Mouse (Mus musculus) naive thymus-derived CD4-positive, alpha-beta T cell, adult 2 months (primary cell): ENCODE measurements around the gene Ric3.

Experiments
- DNase-seq: peaks from one replicate; pipeline ENCODE4 v3.0.0-alpha.2; 2011; ENCODE audit warnings: low read depth

Gene Ric3

DNA sequence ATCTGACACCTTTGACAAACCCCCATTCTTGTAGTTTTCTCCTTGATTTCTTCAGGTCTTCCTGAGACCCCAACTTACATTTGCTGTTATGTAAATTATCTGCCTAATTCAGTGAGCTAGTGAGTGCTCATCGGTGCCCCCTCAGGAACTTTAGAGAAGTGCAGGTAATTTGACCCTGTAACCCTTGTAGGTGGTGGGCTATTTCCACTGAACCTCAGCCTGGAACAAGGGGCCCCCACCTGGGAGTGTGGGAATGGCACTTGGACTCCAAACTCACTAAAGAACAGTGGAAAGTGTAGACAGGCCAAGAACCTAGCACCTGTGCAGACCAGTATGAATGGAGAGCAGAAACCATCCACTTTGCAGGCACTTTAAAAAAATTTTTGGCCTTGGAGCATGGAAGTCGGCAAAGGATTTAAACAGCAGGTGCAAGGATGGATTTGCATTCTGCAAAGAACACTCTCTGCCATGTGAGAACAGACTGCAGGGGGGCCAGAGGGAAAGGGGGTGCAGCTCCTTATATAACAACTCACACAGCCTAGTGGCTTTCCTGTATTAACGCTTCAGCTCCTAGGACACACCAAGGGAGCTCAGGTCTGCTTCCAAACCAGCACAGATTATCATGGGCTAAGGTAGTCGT lies 82.7 kb downstream of the Ric3 start:
- peak; percentile 3 for DNase-seq

DNA sequence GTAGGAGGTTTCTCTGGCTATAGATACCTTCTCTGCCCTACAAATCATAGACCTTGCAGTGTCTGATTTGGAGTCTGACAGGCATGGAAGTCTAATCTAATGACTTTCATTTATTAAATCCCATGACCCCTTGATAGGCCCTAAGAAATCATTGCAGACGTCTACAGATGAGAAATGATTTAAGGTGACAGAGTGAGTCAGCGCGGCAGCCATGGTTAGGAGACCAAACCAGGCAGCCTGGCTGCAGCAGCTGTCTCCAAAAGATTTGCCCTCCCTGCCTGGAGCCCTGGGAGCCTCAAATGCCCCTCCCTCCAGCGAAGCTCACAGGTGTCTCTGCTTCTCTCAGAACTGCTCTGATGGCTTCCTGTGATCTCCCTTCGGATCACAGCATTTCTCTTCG lies 87.0 kb downstream of the Ric3 start:
- DNase-seq: no peak

DNA sequence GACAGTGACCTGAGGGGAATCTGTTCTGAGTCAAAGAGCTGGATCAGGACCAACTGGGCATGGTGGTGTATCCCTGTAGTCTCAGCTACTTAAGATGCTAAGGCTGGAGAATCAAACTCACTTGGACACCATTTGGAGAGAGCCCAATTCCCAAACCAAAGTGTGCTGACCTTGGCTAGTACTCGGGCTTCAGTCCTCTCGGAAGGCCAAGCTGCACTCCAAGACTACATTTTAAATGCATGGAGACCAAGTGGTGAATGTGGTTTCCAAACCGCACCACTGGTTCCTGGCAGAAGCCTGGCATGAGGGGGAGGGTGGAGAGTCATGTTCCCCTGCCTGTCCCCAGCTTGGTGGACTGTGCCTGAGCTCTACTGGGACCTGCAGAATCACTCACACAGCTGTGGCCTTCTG lies 89.2 kb downstream of the Ric3 start:
- DNase-seq: no peak

DNA sequence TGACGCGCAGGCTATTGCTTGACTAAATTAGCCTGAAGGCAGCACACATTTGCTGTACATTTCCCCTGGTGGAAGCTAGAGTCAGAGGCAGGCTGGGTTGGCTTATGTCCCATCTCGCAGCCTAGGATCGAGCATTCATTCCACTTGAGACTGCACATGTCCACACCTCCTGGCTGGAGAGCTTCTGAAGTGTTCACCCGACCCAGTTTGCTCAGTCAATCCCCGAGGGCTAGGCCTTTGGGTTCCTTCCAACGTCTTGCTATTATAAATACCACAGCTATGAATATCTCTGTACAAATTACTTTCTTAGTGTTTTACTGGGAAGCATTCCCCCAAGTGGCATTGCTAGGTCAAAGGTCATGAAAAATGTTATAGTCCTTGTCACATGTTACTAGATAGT lies 89.9 kb downstream of the Ric3 start:
- no peak for DNase-seq

DNA sequence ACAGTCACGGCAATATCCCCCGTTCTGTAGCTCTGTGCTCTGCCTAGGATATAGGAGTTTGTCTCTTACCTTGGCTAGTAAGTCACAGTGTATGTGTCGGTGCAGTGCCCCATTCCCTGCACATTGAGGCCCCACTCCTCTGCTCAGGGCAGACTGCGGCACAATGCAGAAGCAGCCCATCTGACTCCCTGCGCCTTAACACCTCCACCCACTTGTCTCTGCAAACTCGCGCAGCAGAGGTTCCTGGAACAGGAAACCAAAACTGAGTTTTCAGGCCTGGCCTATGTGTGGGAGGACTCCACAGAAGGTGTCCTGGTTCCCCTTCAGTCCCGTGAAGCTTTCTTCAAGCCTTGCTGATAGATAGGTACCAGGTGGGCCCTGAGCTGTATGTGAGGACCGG lies 91.9 kb downstream of the Ric3 start:
- DNase-seq: no peak

DNA sequence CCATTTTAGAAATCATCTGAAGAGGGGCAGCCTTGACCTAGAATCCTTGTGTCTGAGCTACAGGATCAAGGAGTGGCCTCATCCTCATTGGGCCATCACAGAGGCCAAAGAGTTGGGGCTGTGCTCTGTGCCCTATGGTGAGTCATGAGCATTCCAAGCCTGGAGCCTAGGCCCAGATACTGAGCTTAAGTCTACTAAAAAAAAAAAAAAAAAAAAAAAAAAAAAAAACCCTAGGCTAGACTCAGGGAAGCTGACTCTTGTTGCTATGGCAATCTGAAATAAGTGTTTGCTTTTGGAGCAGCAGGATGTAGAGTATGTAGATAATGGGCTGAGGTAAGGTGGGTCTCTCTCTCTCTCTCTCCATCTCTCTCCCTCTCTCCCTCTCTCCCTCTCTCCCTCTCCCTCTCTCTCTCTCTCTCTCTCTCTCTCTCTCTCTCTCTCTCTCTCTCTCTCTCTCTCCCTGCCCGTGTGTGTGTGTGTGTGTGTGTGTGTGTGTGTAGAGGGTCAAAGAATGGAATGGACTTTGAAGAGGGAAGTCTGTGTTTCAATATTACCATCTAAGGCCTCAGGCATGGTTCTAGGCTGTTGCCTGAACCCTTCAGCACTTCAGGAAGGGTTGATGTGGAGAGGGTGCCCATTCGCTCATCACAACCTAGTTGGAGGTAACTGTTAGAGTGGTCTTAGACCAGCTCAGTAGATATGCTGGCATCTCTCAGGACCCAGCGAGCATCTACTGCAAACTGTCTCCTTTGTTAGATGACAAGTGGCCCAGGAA lies 97.0 kb downstream of the Ric3 start:
- DNase-seq: no peak
